Mouse (Mus musculus): ENCODE measurements around the gene Icam4. TPM values are rescaled to one million over a fixed set of nuclear protein-coding genes. Genes with fewer than 3 reads are reported as not detected.
"Not testable (repeated sequence)": the region's sequence is repeated elsewhere in the genome, so short reads cannot be mapped to it uniquely, and the experiment has no call there.

Icam4 gene
- total RNA-seq, 2 experiments from 2014 or later = 0.26 to 0.64 TPM

DNA sequence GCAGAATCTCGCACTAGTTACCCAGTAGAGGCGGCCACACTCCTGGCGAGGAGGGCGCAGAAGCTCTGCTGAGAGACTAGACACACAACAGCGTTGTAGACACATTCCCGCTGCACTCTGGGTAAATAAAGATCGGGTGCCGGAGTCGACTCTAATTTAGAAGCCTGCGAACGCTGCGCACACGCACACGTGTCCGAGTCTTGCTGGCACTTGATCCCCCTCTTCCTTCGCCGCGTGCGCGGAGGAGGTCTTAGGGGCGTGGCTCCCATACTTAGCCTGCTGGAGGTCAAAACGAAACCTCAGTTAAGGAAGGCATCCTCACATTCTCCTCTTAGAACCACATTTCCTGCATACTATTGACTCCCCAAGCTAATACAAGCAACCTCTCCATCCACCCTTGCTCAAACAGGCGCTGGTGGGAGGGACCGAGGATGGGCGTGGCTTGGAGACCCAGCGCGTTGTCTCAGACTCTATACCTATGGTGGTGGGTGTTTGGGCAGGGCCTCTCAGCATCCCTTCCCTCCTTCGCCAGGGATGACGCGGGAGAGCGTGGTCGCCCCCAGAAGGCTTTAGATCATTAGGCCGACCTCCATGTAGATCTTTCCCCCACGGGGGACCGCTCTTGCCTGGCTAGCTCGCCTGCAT lies 2.2 kb downstream of the Icam4 start:
- intact Hi-C loops (cut with DNase I) = loop anchor here (5.0 kb wide), 1 partner anchor 106 kb away; no protein-coding TSS in a partner anchor
- peak; percentile 43 for DNase-seq (ENCODE audit: low spot score)

GRCm38 (mm10) chr9:21031896-21032351 lies 2.8 kb downstream of the Icam4 start, which contains the start of gene Icam5:
Gene Icam5, plus strand, starts transcription at chr9:21032073.
- DNase-seq (ENCODE audit: low spot score) = no peak
- intact Hi-C loops (cut with DNase I) = loop anchor here (5.0 kb wide), 1 partner anchor 105 kb away; no protein-coding TSS in a partner anchor

- no peak for DNase-seq (ENCODE audit: low spot score)
- intact Hi-C loops (cut with DNase I) = loop anchor here (5.0 kb wide), 1 partner anchor 105 kb away; no protein-coding TSS in a partner anchor
Observed at GRCm38 (mm10) chr9:21032491-21032890, 3.3 kb downstream of the Icam4 start.

DNA sequence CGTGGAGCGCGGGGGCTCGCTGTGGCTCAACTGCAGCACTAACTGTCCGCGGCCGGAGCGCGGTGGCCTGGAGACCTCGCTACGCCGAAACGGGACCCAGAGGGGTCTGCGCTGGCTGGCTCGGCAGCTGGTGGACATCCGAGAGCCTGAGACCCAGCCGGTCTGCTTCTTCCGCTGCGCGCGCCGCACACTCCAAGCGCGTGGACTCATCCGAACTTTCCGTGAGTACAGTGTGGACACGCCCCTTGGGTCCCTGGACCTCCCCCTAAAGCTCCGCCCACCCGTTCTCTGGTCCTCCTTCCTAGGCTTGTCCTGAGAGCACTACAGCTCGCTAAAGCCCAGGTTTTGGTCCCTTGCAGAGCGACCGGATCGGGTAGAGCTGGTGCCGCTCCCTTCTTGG lies 4.0 kb downstream of the Icam4 start:
- intact Hi-C loops (cut with DNase I) = loop anchor here (5.0 kb wide), 1 partner anchor 104 kb away; no protein-coding TSS in a partner anchor
- DNase-seq (ENCODE audit: low spot score) = peak; percentile 74

GRCm38 (mm10) chr9:21034481-21035085 lies 5.4 kb downstream of the Icam4 start:
- no peak for DNase-seq (ENCODE audit: low spot score)
- intact Hi-C loops (cut with DNase I) = loop anchor here (5.0 kb wide), 1 partner anchor 103 kb away; no protein-coding TSS in a partner anchor

- intact Hi-C loops (cut with DNase I) = no loop called here
Observed at GRCm38 (mm10) chr9:21035586-21035985, 6.4 kb downstream of the Icam4 start.

DNA sequence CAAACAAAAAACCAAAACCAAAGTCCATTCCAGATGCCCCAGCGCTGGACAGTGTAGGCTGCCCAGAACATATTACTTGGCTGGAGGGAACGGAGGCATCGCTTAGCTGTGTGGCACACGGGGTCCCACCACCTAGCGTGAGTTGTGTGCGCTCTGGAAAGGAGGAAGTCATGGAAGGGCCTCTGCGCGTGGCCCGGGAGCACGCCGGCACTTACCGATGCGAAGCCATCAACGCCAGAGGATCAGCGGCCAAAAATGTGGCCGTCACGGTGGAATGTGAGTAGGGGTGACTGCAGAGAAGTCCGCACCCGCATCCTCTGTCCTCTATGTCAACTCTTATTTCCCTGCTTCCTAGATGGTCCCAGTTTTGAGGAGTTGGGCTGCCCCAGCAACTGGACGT lies 7.0 kb downstream of the Icam4 start:
- intact Hi-C loops (cut with DNase I) = no loop called here
- no peak for DNase-seq (ENCODE audit: low spot score)

More at GRCm38 (mm10) chr9:21035586-21035985, 6.4 kb downstream of the Icam4 start:
- no peak for DNase-seq (ENCODE audit: low spot score)

DNA sequence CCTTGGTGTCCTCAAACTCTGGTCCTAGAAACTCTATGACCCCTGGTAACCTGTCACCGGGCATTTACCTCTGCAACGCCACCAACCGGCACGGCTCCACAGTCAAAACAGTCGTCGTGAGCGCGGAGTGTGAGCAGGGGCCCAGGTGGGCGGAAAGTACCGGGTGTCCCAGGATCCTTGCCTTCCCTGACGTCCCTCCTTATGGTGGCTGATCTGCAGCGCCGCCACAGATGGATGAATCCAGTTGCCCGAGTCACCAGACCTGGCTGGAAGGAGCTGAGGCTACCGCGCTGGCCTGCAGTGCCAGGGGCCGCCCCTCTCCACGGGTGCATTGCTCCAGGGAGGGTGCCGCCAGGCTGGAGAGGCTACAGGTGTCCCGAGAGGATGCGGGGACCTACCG lies 7.5 kb downstream of the Icam4 start:
- intact Hi-C loops (cut with DNase I) = no loop called here
- no peak for DNase-seq (ENCODE audit: low spot score)

- DNase-seq (ENCODE audit: low spot score) = no peak
- intact Hi-C loops (cut with DNase I) = no loop called here
Observed at GRCm38 (mm10) chr9:21037481-21037891, 8.3 kb downstream of the Icam4 start.

DNA sequence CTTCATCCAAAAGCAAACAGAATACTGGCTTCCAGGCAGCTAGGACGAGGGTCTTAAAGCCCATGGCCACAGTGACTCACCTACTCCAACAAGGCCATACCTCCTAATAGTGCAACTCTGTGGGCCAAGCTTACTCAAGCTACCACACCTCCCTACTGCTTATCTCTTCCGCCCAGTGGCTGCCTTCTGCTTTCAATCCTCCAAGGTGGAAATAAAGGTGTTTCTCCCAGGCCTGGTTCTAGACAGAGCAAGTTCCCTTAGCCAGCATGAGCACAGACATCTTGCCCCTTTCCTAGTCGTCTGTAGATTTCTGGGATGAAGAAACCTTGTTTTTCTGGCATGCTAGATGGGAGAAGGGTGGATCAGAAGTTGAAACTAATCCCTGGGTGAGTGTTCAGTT lies 10.6 kb downstream of the Icam4 start:
- no peak for DNase-seq (ENCODE audit: low spot score)
- intact Hi-C loops (cut with DNase I) = no loop called here

- intact Hi-C loops (cut with DNase I) = no loop called here
Observed at GRCm38 (mm10) chr9:21041308-21041707, 12.1 kb downstream of the Icam4 start.

GRCm38 (mm10) chr9:21043563-21043962 lies 14.4 kb downstream of the Icam4 start:
- no peak for DNase-seq (ENCODE audit: low spot score)
- intact Hi-C loops (cut with DNase I) = no loop called here

More at GRCm38 (mm10) chr9:21041308-21041707, 12.1 kb downstream of the Icam4 start:
- DNase-seq (ENCODE audit: low spot score) = no peak

DNA sequence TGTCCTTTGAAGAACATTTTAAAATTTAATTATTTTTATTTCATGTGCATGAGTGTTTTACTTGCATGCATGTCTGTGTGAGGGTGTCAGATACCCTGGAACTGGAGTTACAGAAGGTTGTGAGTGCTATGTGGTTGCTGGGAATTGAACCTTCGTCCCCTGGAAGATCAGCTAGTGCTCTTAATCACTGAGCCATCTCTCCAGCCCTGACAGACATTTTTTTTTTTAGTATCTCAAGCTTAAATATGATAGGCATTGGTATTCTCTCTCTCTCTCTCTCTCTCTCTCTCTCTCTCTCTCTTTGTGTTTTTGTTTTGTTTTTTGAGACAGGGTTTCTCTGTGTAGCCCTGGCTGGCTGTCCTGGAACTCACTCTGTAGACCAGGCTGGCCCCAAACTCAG lies 15.6 kb downstream of the Icam4 start:
- DNase-seq (ENCODE audit: low spot score); intact Hi-C loops (cut with DNase I): not testable (repeated sequence)

DNA sequence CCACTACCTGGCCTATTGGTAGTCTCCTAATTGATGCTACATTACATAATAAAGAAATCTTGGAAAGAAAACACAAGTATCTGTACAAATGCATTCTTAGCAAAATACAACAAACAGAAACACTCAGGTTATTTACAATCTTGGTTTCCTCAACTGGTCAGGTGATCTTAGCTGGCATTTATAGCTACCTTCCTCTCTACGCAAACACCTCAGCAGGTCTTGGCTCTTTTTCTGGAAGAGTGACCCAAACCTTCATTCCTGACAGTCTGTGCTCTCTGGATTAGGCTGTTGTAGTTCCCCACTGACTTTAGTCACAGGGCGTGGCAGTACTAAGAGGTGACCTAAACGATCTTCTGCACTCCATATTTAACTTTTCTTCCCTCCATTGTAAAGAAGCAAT lies 16.1 kb downstream of the Icam4 start:
- intact Hi-C loops (cut with DNase I) = no loop called here
- DNase-seq (ENCODE audit: low spot score) = no peak

GRCm38 (mm10) chr9:21051578-21051977 lies 22.4 kb downstream of the Icam4 start:
- no peak for DNase-seq (ENCODE audit: low spot score)
- intact Hi-C loops (cut with DNase I) = no loop called here

DNA sequence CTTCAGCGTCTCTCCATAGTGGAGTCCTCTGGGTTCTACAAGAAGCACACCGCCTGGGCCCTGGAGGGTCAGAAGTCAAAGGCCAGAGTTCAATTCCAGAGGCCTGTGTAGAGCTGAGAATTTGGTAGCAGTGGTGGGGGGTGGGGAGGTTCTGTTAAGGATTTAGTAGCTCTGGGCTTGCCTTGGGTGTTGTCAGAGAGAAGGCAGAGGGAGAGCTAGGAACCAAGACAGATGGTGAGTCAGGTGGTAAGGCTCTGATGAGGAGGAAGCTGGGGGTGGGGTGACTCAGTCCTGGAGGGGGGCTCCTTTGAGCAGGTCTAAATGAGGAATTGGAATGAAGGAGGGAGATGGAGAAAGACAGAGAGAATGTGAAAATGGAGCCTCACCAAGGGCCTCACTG lies 33.8 kb downstream of the Icam4 start:
- intact Hi-C loops (cut with DNase I) = no loop called here

DNA sequence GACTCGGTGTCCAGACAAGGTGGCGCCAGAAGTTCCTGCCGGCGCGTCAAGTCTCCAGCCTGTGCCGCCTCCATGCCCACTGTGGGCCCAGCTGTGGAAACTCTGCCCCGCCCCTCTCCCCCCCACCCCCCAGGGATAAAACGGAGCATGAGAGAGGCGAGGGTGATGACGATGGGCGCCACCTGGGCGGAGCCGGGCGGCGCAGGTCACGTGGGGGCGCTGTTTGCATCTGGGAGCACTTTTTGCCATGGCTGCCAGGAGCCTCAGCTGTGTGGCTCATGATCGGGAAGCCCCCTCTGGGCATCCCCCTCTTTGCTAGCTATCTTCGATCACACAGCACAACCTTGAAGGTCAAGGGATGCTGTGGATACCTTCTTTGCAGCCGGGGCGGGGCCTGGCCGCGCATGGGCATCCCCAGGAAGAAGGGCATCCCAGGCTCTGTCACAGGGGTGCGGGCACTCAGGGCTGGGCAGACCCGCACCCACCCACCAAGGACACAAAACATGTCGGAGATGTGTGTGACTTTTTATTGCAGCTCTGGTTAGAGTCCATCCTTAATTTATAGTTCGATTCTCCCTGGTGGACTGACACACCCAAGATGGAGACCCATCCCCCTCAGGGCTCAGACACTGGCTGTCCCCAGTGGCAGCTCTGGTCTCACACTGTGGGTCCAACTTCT lies 38.0 kb downstream of the Icam4 start, which contains the start of gene Zglp1:
Gene Zglp1 (minus strand): TSS at position 88 of the 679 bp plus-strand sequence.
- intact Hi-C loops (cut with DNase I) = no loop called here
- no peak for DNase-seq (ENCODE audit: low spot score)

More for the DNA sequence above, 33.8 kb downstream of the Icam4 start:
- DNase-seq (ENCODE audit: low spot score) = no peak

GRCm38 (mm10) chr9:21072641-21073040 lies 43.5 kb downstream of the Icam4 start:
- intact Hi-C loops (cut with DNase I) = loop anchor here (5.0 kb wide), 1 partner anchor 65 kb away; no protein-coding TSS in a partner anchor
- DNase-seq (ENCODE audit: low spot score) = no peak

GRCm38 (mm10) chr9:21073044-21073840 lies 44.1 kb downstream of the Icam4 start, which contains the start of the genes Gm49373 and Fdx1l:
Gene Gm49373, minus strand, starts transcription at chr9:21073096.
Gene Fdx1l, minus strand, starts transcription at chr9:21073614.
- peak; percentile 78 for DNase-seq (ENCODE audit: low spot score)
- intact Hi-C loops (cut with DNase I) = loop anchor here (5.0 kb wide), 1 partner anchor 64 kb away; no protein-coding TSS in a partner anchor
